Mouse (Mus musculus) CH12.LX (cell line): Measurements from ENCODE around the gene Taar7a. TPM values are rescaled to one million over a fixed set of nuclear protein-coding genes. Genes with fewer than 3 reads are reported as not detected.

Experiments
- DNase-seq: peaks from one replicate; pipeline ENCODE4 v3.0.0-alpha.2; 2013; ENCODE audit errors: extremely low read depth
- H3K27ac ChIP-seq: 2 replicates; pipeline ENCODE4 v1.5.1; 2012; ENCODE audit warnings: low read depth, mild to moderate bottlenecking, control low read depth, moderate library complexity; ENCODE audit not compliant: insufficient read depth
- H3K27me3 ChIP-seq: replicated peaks from 2 replicates; pipeline ENCODE3; 2012; ENCODE audit warnings: inconsistent platforms
- H3K36me3 ChIP-seq, 2 experiments: replicated peaks in 1 of 2; 2 replicates each; pipeline versions ENCODE3 to v1.6.1; 2012; ENCODE audit warnings: inconsistent platforms in 1 of 2, low read length in 1 of 2, mild to moderate bottlenecking in 1 of 2, mixed read lengths in 1 of 2, moderate library complexity in 1 of 2; ENCODE audit not compliant: control insufficient read depth in 1 of 2, insufficient read depth in 1 of 2
- H3K4me1 ChIP-seq, 2 experiments: 2 replicates each; pipeline ENCODE4 v1.6.1; 2012; ENCODE audit warnings: inconsistent platforms in 1 of 2, moderate library complexity in 1 of 2; ENCODE audit not compliant: insufficient read depth in 2 of 2, control insufficient read depth in 1 of 2
- H3K4me2 ChIP-seq: 2 replicates; pipeline ENCODE4 v1.6.1; 2012; ENCODE audit warnings: low read depth, mild to moderate bottlenecking, control low read depth; ENCODE audit not compliant: poor library complexity, insufficient read depth, severe bottlenecking
- H3K4me3 ChIP-seq, 3 experiments: fragments of 150-350 bp in 1 of 3; sonication (generic) in 1 of 3; replicated peaks in 1 of 3; 2 replicates each; pipeline versions ENCODE3 to v1.5.1; 2011 to 2012; ENCODE audit warnings: low read depth in 2 of 3, low read length in 2 of 3, mild to moderate bottlenecking in 2 of 3, moderate library complexity in 2 of 3, control low read depth in 1 of 3, improper control_type of control experiment in 1 of 3, inconsistent platforms in 1 of 3, mixed read lengths in 1 of 3; ENCODE audit not compliant: poor library complexity in 1 of 3
- H3K79me2 ChIP-seq: replicated peaks from 2 replicates; pipeline ENCODE4 v1.6.1; 2012; ENCODE audit warnings: mild to moderate bottlenecking, moderate library complexity; ENCODE audit not compliant: control insufficient read depth, poor library complexity, insufficient read depth, severe bottlenecking; ENCODE audit errors: extremely low read depth
- H3K9ac ChIP-seq: 2 replicates; pipeline ENCODE4 v1.6.1; 2012; ENCODE audit warnings: low read depth, mild to moderate bottlenecking, control low read depth, moderate library complexity; ENCODE audit not compliant: insufficient read depth
- H3K9me3 ChIP-seq: replicated peaks from 2 replicates; pipeline ENCODE3; 2012; ENCODE audit warnings: low read length, inconsistent platforms, mixed read lengths
- CHD1 ChIP-seq: IDR thresholded peaks from 2 replicates; pipeline ENCODE4 v1.6.1; 2012; ENCODE audit warnings: low read depth, low read length, improper control_type of control experiment, inconsistent platforms
- CHD2 ChIP-seq: IDR thresholded peaks from 2 replicates; pipeline ENCODE4 v1.6.1; 2011; ENCODE audit warnings: low read length, improper control_type of control experiment
- E2F4 ChIP-seq: IDR thresholded peaks from 2 replicates; pipeline ENCODE4 v1.6.1; 2011; ENCODE audit warnings: low read depth, low read length, improper control_type of control experiment; ENCODE audit not compliant: insufficient replicate concordance
- EP300 ChIP-seq: IDR thresholded peaks from 2 replicates; pipeline ENCODE4 v1.6.1; 2011; ENCODE audit warnings: low read length, improper control_type of control experiment
- ETS1 ChIP-seq: conservative IDR thresholded peaks from 2 replicates; pipeline ENCODE4 v1.6.1; 2012; ENCODE audit warnings: low read depth, mild to moderate bottlenecking, inconsistent platforms, low read length, improper control_type of control experiment, moderate library complexity
- HCFC1 ChIP-seq: IDR thresholded peaks from 2 replicates; pipeline ENCODE4 v1.6.1; 2012; ENCODE audit warnings: low read depth, mild to moderate bottlenecking, inconsistent platforms, low read length, improper control_type of control experiment
- IRF4 ChIP-seq: IDR thresholded peaks from 2 replicates; pipeline ENCODE4 v1.6.1; 2014; ENCODE audit warnings: low read depth, mild to moderate bottlenecking, inconsistent platforms, low read length, improper control_type of control experiment
- KAT2A ChIP-seq: IDR thresholded peaks from 2 replicates; pipeline ENCODE4 v1.6.1; 2012; ENCODE audit warnings: low read length, improper control_type of control experiment, inconsistent platforms; ENCODE audit not compliant: insufficient replicate concordance
- MAX ChIP-seq: IDR thresholded peaks from 2 replicates; pipeline ENCODE4 v1.6.1; 2011; ENCODE audit warnings: low read length, improper control_type of control experiment
- MAZ ChIP-seq: IDR thresholded peaks from 2 replicates; pipeline ENCODE4 v1.6.1; 2012; ENCODE audit warnings: low read depth, mild to moderate bottlenecking, inconsistent platforms, low read length, improper control_type of control experiment, moderate library complexity
- MEF2A ChIP-seq: IDR thresholded peaks from 2 replicates; pipeline ENCODE4 v1.6.1; 2014; ENCODE audit warnings: low read depth, mild to moderate bottlenecking, inconsistent platforms, low read length, improper control_type of control experiment, borderline replicate concordance
- MXI1 ChIP-seq: IDR thresholded peaks from 2 replicates; pipeline ENCODE4 v1.6.1; 2011; ENCODE audit warnings: mild to moderate bottlenecking, low read depth, low read length, improper control_type of control experiment
- MYC ChIP-seq: IDR thresholded peaks from 2 replicates; pipeline ENCODE4 v1.6.1; 2011; ENCODE audit warnings: low read depth, mild to moderate bottlenecking, improper control_type of control experiment, low read length
- NELFE ChIP-seq: IDR thresholded peaks from 2 replicates; pipeline ENCODE4 v1.6.1; 2011; ENCODE audit warnings: low read depth, low read length, improper control_type of control experiment
- NRF1 ChIP-seq: IDR thresholded peaks from 2 replicates; pipeline ENCODE4 v1.6.1; 2014; ENCODE audit warnings: low read depth, mild to moderate bottlenecking, inconsistent platforms, low read length, improper control_type of control experiment, moderate library complexity
- POLR2A ChIP-seq: IDR thresholded peaks from 2 replicates; pipeline ENCODE4 v1.6.1; 2011; ENCODE audit warnings: low read depth, mild to moderate bottlenecking, improper control_type of control experiment, low read length
- RAD21 ChIP-seq: IDR thresholded peaks from 2 replicates; pipeline ENCODE4 v1.6.1; 2011; ENCODE audit warnings: low read depth, mild to moderate bottlenecking, low read length, improper control_type of control experiment, moderate library complexity
- RCOR1 ChIP-seq: conservative IDR thresholded peaks from 2 replicates; pipeline ENCODE4 v1.6.1; 2012; ENCODE audit warnings: low read depth, mild to moderate bottlenecking, inconsistent platforms, low read length, improper control_type of control experiment
- SIN3A ChIP-seq: IDR thresholded peaks from 2 replicates; pipeline ENCODE4 v1.6.1; 2012; ENCODE audit warnings: low read length, improper control_type of control experiment, inconsistent platforms
- SMC3 ChIP-seq: IDR thresholded peaks from 2 replicates; pipeline ENCODE4 v1.6.1; 2011; ENCODE audit warnings: low read depth, low read length, improper control_type of control experiment
- TBP ChIP-seq: conservative IDR thresholded peaks from 2 replicates; pipeline ENCODE4 v1.6.1; 2011; ENCODE audit warnings: low read depth, low read length, improper control_type of control experiment
- USF1 ChIP-seq: IDR thresholded peaks from 2 replicates; pipeline ENCODE4 v1.6.1; 2014; ENCODE audit warnings: low read depth, mild to moderate bottlenecking, inconsistent platforms, low read length, improper control_type of control experiment
- USF2 ChIP-seq: conservative IDR thresholded peaks from 2 replicates; pipeline ENCODE4 v1.6.1; 2011; ENCODE audit warnings: low read depth, low read length, improper control_type of control experiment
- ZC3H11A ChIP-seq: IDR thresholded peaks from 2 replicates; pipeline ENCODE4 v1.6.1; 2012; ENCODE audit warnings: low read depth, mild to moderate bottlenecking, inconsistent platforms, low read length, improper control_type of control experiment
- ZMIZ1 ChIP-seq: IDR thresholded peaks from 2 replicates; pipeline ENCODE4 v1.6.1; 2012; ENCODE audit warnings: low read depth, mild to moderate bottlenecking, inconsistent platforms, low read length, improper control_type of control experiment
- dilution Hi-C: fragments of 300-500 bp; cut with MboI; formaldehyde crosslinking; loops from 2 replicates; pipeline ENCODE4 v1.14.3; 2020; ENCODE audit warnings: low sequenced_read_pairs; ENCODE audit not compliant: extremely low pct_unique_long_range_greater_than_20kb, extremely low pct_ligation_motif_present
- in situ Hi-C: fragments of 300-500 bp; cut with MboI; formaldehyde crosslinking; loops from 3 replicates; pipeline ENCODE4 v1.14.3; 2019; ENCODE audit warnings: low sequenced_read_pairs, low pct_ligation_motif_present, low pct_unique_long_range_greater_than_20kb, mixed read lengths
- polyA plus RNA-seq: library from polyadenylated mRNA; unstranded; fragments of >175 nt; gene quantifications from 2 replicates; pipeline ENCODE4 v1.2.1, GENCODE M21; 2012; ENCODE audit warnings: low read depth; ENCODE audit not compliant: insufficient read length
- total RNA-seq, 2 experiments: library from RNA; depleted of rRNA; stranded (reverse); fragments of 300-350 nt in 1 of 2; fragments of >200 nt in 1 of 2; gene quantifications; 2 replicates each; pipeline ENCODE4 v1.2.3; 2012 to 2014

Gene Taar7a
- total and polyA plus RNA-seq, 3 experiments = not detected

DNA sequence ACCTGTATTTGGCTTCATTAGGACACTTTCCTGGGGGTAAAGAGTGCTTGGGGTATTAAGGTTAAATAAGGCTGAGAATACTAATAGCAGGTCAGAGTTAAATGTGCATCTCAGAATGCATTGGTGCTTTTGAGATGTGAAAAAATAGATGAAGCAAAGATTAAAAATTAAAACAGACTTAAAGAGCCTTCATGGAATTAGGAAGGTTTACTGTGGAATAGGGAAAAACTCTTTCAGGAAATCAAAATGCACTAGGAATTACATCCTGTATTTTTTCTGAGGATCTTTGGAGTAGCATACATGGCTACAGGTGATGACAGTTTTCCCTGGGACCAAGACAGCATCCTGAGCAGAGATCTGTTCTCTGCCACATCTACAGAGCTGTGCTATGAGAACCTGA, 33.6 kb upstream of the Taar7a start, which contains the start of gene Taar7d:
Gene Taar7d (plus strand): TSS at position 301 of the 400 bp plus-strand sequence.
- dilution Hi-C loops = no loop called here
- no peaks in the 10 kb centered on the region for H3K79me2 ChIP-seq
- TF ChIP-seq MYC = no peak
- no peak for TF ChIP-seq HCFC1
- no peak for TF ChIP-seq SIN3A
- no peak for TF ChIP-seq TBP
- TF ChIP-seq ZMIZ1 = no peak
- no peak for TF ChIP-seq CHD2
- TF ChIP-seq SMC3 = no peak
- no peak for TF ChIP-seq POLR2A
- no peak for TF ChIP-seq EP300
- no peak for TF ChIP-seq MAZ
- TF ChIP-seq, all 38 proteins: peak for 0
- Histone ChIP-seq H3K9ac (no peak within 1 kb of the TSS), H3K27me3 (no peaks in the 10 kb centered on the region), H3K4me3 (no peak within 1 kb of the TSS), H3K27ac (no peak within 1 kb of the TSS), H3K9me3 (peaks cover 2% of the 10 kb centered on the region), H3K4me2 (no peak within 1 kb of the TSS), H3K4me1 (peaks cover 0 to 8% of the 10 kb centered on the region in 2 experiments; a peak in 2 of 4 replicates), H3K36me3 (no peaks in the 10 kb centered on the region)
- DNase-seq = no peak
- in situ Hi-C loops = no loop called here

DNA sequence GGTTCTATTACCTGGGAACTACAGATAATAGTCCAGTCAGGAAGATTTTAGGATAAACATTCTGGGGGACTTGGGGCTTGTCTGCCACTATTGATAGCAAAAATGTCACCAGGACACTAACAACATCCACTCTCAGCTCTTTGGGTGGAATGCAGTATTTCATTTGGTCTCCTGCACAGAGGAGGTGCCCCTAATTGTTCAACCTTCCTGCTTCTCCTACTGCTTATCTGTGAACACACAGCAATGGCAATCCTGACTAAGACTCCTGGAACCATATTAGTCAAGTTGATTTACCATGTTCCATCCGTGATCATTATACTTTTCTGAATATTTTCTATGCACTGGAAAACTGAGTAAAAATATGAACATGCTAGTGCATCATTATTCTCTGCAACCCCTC, 14.9 kb upstream of the Taar7a start:
- in situ Hi-C loops = no loop called here
- H3K27ac ChIP-seq = no peak overlapping the region
- no peak for TF ChIP-seq USF1
- TF ChIP-seq MXI1 = no peak
- TF ChIP-seq MYC = no peak
- TF ChIP-seq MEF2A = no peak
- TF ChIP-seq HCFC1 = no peak
- no peak for TF ChIP-seq RAD21
- no peak for TF ChIP-seq USF2
- no peak for TF ChIP-seq E2F4
- no peak for TF ChIP-seq ZC3H11A
- TF ChIP-seq ZMIZ1 = no peak
- no peak for TF ChIP-seq RCOR1
- TF ChIP-seq CHD1 = no peak
- TF ChIP-seq ETS1 = no peak
- no peak for TF ChIP-seq KAT2A
- no peak for TF ChIP-seq TBP
- no peak for TF ChIP-seq IRF4
- no peak for TF ChIP-seq MAX
- TF ChIP-seq NRF1 = no peak
- TF ChIP-seq NELFE = no peak
- TF ChIP-seq EP300 = no peak
- TF ChIP-seq, all 38 proteins: peak for 0
- no peaks in the 10 kb centered on the region for H3K36me3 ChIP-seq
- no peak for DNase-seq
- H3K27me3 ChIP-seq = no peaks in the 10 kb centered on the region
- no peaks in the 10 kb centered on the region for H3K79me2 ChIP-seq
- no peaks in the 10 kb centered on the region for H3K9me3 ChIP-seq
- no peak overlapping the region for H3K4me3 ChIP-seq
- H3K9ac ChIP-seq = no peak overlapping the region
- H3K4me2 ChIP-seq = no peak overlapping the region
- dilution Hi-C loops = no loop called here
- no peaks in the 10 kb centered on the region for H3K4me1 ChIP-seq
